Mouse (Mus musculus) CH12.LX (cell line): ENCODE measurements around the gene Cant1. TPM values are rescaled to one million over a fixed set of nuclear protein-coding genes. Genes with fewer than 3 reads are reported as not detected.

ENCODE experiments used
- DNase-seq: peaks from one replicate; pipeline ENCODE4 v3.0.0-alpha.2; 2013; ENCODE audit errors: extremely low read depth
- H3K27ac ChIP-seq: 2 replicates; pipeline ENCODE4 v1.5.1; 2012; ENCODE audit warnings: low read depth, mild to moderate bottlenecking, control low read depth, moderate library complexity; ENCODE audit not compliant: insufficient read depth
- H3K27me3 ChIP-seq: replicated peaks from 2 replicates; pipeline ENCODE3; 2012; ENCODE audit warnings: inconsistent platforms
- H3K36me3 ChIP-seq, 2 experiments: replicated peaks in 1 of 2; 2 replicates each; pipeline versions ENCODE3 to v1.6.1; 2012; ENCODE audit warnings: inconsistent platforms in 1 of 2, low read length in 1 of 2, mild to moderate bottlenecking in 1 of 2, mixed read lengths in 1 of 2, moderate library complexity in 1 of 2; ENCODE audit not compliant: control insufficient read depth in 1 of 2, insufficient read depth in 1 of 2
- H3K4me1 ChIP-seq, 2 experiments: 2 replicates each; pipeline ENCODE4 v1.6.1; 2012; ENCODE audit warnings: inconsistent platforms in 1 of 2, moderate library complexity in 1 of 2; ENCODE audit not compliant: insufficient read depth in 2 of 2, control insufficient read depth in 1 of 2
- H3K4me2 ChIP-seq: 2 replicates; pipeline ENCODE4 v1.6.1; 2012; ENCODE audit warnings: low read depth, mild to moderate bottlenecking, control low read depth; ENCODE audit not compliant: poor library complexity, insufficient read depth, severe bottlenecking
- H3K4me3 ChIP-seq, 3 experiments: fragments of 150-350 bp in 1 of 3; sonication (generic) in 1 of 3; replicated peaks in 1 of 3; 2 replicates each; pipeline versions ENCODE3 to v1.5.1; 2011 to 2012; ENCODE audit warnings: low read depth in 2 of 3, low read length in 2 of 3, mild to moderate bottlenecking in 2 of 3, moderate library complexity in 2 of 3, control low read depth in 1 of 3, improper control_type of control experiment in 1 of 3, inconsistent platforms in 1 of 3, mixed read lengths in 1 of 3; ENCODE audit not compliant: poor library complexity in 1 of 3
- H3K79me2 ChIP-seq: replicated peaks from 2 replicates; pipeline ENCODE4 v1.6.1; 2012; ENCODE audit warnings: mild to moderate bottlenecking, moderate library complexity; ENCODE audit not compliant: control insufficient read depth, poor library complexity, insufficient read depth, severe bottlenecking; ENCODE audit errors: extremely low read depth
- H3K9ac ChIP-seq: 2 replicates; pipeline ENCODE4 v1.6.1; 2012; ENCODE audit warnings: low read depth, mild to moderate bottlenecking, control low read depth, moderate library complexity; ENCODE audit not compliant: insufficient read depth
- H3K9me3 ChIP-seq: replicated peaks from 2 replicates; pipeline ENCODE3; 2012; ENCODE audit warnings: low read length, inconsistent platforms, mixed read lengths
- BHLHE40 ChIP-seq: IDR thresholded peaks from 2 replicates; pipeline ENCODE4 v1.6.1; 2011; ENCODE audit warnings: mild to moderate bottlenecking, low read depth, low read length, improper control_type of control experiment
- CHD1 ChIP-seq: IDR thresholded peaks from 2 replicates; pipeline ENCODE4 v1.6.1; 2012; ENCODE audit warnings: low read depth, low read length, improper control_type of control experiment, inconsistent platforms
- CHD2 ChIP-seq: IDR thresholded peaks from 2 replicates; pipeline ENCODE4 v1.6.1; 2011; ENCODE audit warnings: low read length, improper control_type of control experiment
- CTCF ChIP-seq, 2 experiments: IDR thresholded peaks in 1 of 2; conservative IDR thresholded peaks in 1 of 2; 2 replicates each; pipeline ENCODE4 v1.5.1; 2011 to 2012; ENCODE audit warnings: low read depth in 2 of 2, low read length in 2 of 2, improper control_type of control experiment in 1 of 2, inconsistent platforms in 1 of 2, mild to moderate bottlenecking in 1 of 2, moderate library complexity in 1 of 2
- ELF1 ChIP-seq: IDR thresholded peaks from 2 replicates; pipeline ENCODE4 v1.6.1; 2014; ENCODE audit warnings: low read depth, mild to moderate bottlenecking, inconsistent platforms, low read length, improper control_type of control experiment
- ETS1 ChIP-seq: conservative IDR thresholded peaks from 2 replicates; pipeline ENCODE4 v1.6.1; 2012; ENCODE audit warnings: low read depth, mild to moderate bottlenecking, inconsistent platforms, low read length, improper control_type of control experiment, moderate library complexity
- GABPA ChIP-seq: IDR thresholded peaks from 2 replicates; pipeline ENCODE4 v1.6.1; 2012; ENCODE audit warnings: low read depth, low read length, improper control_type of control experiment, inconsistent platforms; ENCODE audit not compliant: insufficient replicate concordance
- HCFC1 ChIP-seq: IDR thresholded peaks from 2 replicates; pipeline ENCODE4 v1.6.1; 2012; ENCODE audit warnings: low read depth, mild to moderate bottlenecking, inconsistent platforms, low read length, improper control_type of control experiment
- IRF4 ChIP-seq: IDR thresholded peaks from 2 replicates; pipeline ENCODE4 v1.6.1; 2014; ENCODE audit warnings: low read depth, mild to moderate bottlenecking, inconsistent platforms, low read length, improper control_type of control experiment
- JUN ChIP-seq: IDR thresholded peaks from 2 replicates; pipeline ENCODE4 v1.6.1; 2011; ENCODE audit warnings: low read depth, mild to moderate bottlenecking, low read length, improper control_type of control experiment, moderate library complexity; ENCODE audit not compliant: insufficient read depth
- JUND ChIP-seq: conservative IDR thresholded peaks from 2 replicates; pipeline ENCODE4 v1.6.1; 2011; ENCODE audit warnings: low read depth, low read length, improper control_type of control experiment
- KAT2A ChIP-seq: IDR thresholded peaks from 2 replicates; pipeline ENCODE4 v1.6.1; 2012; ENCODE audit warnings: low read length, improper control_type of control experiment, inconsistent platforms; ENCODE audit not compliant: insufficient replicate concordance
- MAFK ChIP-seq: IDR thresholded peaks from 2 replicates; pipeline ENCODE4 v1.6.1; 2011; ENCODE audit warnings: low read length, improper control_type of control experiment; ENCODE audit not compliant: insufficient replicate concordance
- MAX ChIP-seq: IDR thresholded peaks from 2 replicates; pipeline ENCODE4 v1.6.1; 2011; ENCODE audit warnings: low read length, improper control_type of control experiment
- MAZ ChIP-seq: IDR thresholded peaks from 2 replicates; pipeline ENCODE4 v1.6.1; 2012; ENCODE audit warnings: low read depth, mild to moderate bottlenecking, inconsistent platforms, low read length, improper control_type of control experiment, moderate library complexity
- MEF2A ChIP-seq: IDR thresholded peaks from 2 replicates; pipeline ENCODE4 v1.6.1; 2014; ENCODE audit warnings: low read depth, mild to moderate bottlenecking, inconsistent platforms, low read length, improper control_type of control experiment, borderline replicate concordance
- MYC ChIP-seq: IDR thresholded peaks from 2 replicates; pipeline ENCODE4 v1.6.1; 2011; ENCODE audit warnings: low read depth, mild to moderate bottlenecking, improper control_type of control experiment, low read length
- PAX5 ChIP-seq: IDR thresholded peaks from 2 replicates; pipeline ENCODE4 v1.6.1; 2012; ENCODE audit warnings: low read length, inconsistent platforms, mixed read lengths
- POLR2A ChIP-seq: IDR thresholded peaks from 2 replicates; pipeline ENCODE4 v1.6.1; 2011; ENCODE audit warnings: low read depth, mild to moderate bottlenecking, improper control_type of control experiment, low read length
- RAD21 ChIP-seq: IDR thresholded peaks from 2 replicates; pipeline ENCODE4 v1.6.1; 2011; ENCODE audit warnings: low read depth, mild to moderate bottlenecking, low read length, improper control_type of control experiment, moderate library complexity
- RCOR1 ChIP-seq: conservative IDR thresholded peaks from 2 replicates; pipeline ENCODE4 v1.6.1; 2012; ENCODE audit warnings: low read depth, mild to moderate bottlenecking, inconsistent platforms, low read length, improper control_type of control experiment
- SIN3A ChIP-seq: IDR thresholded peaks from 2 replicates; pipeline ENCODE4 v1.6.1; 2012; ENCODE audit warnings: low read length, improper control_type of control experiment, inconsistent platforms
- SMC3 ChIP-seq: IDR thresholded peaks from 2 replicates; pipeline ENCODE4 v1.6.1; 2011; ENCODE audit warnings: low read depth, low read length, improper control_type of control experiment
- TBP ChIP-seq: conservative IDR thresholded peaks from 2 replicates; pipeline ENCODE4 v1.6.1; 2011; ENCODE audit warnings: low read depth, low read length, improper control_type of control experiment
- TCF12 ChIP-seq: IDR thresholded peaks from 2 replicates; pipeline ENCODE4 v1.6.1; 2014; ENCODE audit warnings: low read depth, mild to moderate bottlenecking, inconsistent platforms, low read length, improper control_type of control experiment
- USF1 ChIP-seq: IDR thresholded peaks from 2 replicates; pipeline ENCODE4 v1.6.1; 2014; ENCODE audit warnings: low read depth, mild to moderate bottlenecking, inconsistent platforms, low read length, improper control_type of control experiment
- USF2 ChIP-seq: conservative IDR thresholded peaks from 2 replicates; pipeline ENCODE4 v1.6.1; 2011; ENCODE audit warnings: low read depth, low read length, improper control_type of control experiment
- ZMIZ1 ChIP-seq: IDR thresholded peaks from 2 replicates; pipeline ENCODE4 v1.6.1; 2012; ENCODE audit warnings: low read depth, mild to moderate bottlenecking, inconsistent platforms, low read length, improper control_type of control experiment
- ZNF384 ChIP-seq: IDR thresholded peaks from 2 replicates; pipeline ENCODE4 v1.6.1; 2012; ENCODE audit warnings: low read depth, low read length, improper control_type of control experiment, inconsistent platforms
- dilution Hi-C: fragments of 300-500 bp; cut with MboI; formaldehyde crosslinking; loops from 2 replicates; pipeline ENCODE4 v1.14.3; 2020; ENCODE audit warnings: low sequenced_read_pairs; ENCODE audit not compliant: extremely low pct_unique_long_range_greater_than_20kb, extremely low pct_ligation_motif_present
- in situ Hi-C: fragments of 300-500 bp; cut with MboI; formaldehyde crosslinking; loops from 3 replicates; pipeline ENCODE4 v1.14.3; 2019; ENCODE audit warnings: low sequenced_read_pairs, low pct_ligation_motif_present, low pct_unique_long_range_greater_than_20kb, mixed read lengths
- polyA plus RNA-seq: library from polyadenylated mRNA; unstranded; fragments of >175 nt; gene quantifications from 2 replicates; pipeline ENCODE4 v1.2.1, GENCODE M21; 2012; ENCODE audit warnings: low read depth; ENCODE audit not compliant: insufficient read length
- total RNA-seq, 2 experiments: library from RNA; depleted of rRNA; stranded (reverse); fragments of 300-350 nt in 1 of 2; fragments of >200 nt in 1 of 2; gene quantifications; 2 replicates each; pipeline ENCODE4 v1.2.3; 2012 to 2014

Gene Cant1
- total and polyA plus RNA-seq, 3 experiments, result 28.8 to 40.2 (median 31.2) TPM

- H3K4me1 ChIP-seq, result peaks cover 14 to 22% of the 10 kb centered on the region in 2 experiments
- H3K9ac ChIP-seq, result no peak overlapping the region
- dilution Hi-C loops, result no loop called here
- H3K79me2 ChIP-seq, result no peaks in the 10 kb centered on the region
- TF ChIP-seq ZMIZ1 (no peak), PAX5 (no peak), MYC (peak; percentile 65; the same call in 1 of the 2 replicates), POLR2A (no peak), RCOR1 (no peak), RAD21 (peak; percentile 66), MEF2A (no peak), SIN3A (no peak), HCFC1 (no peak), TBP (no peak), SMC3 (peak; percentile 53), CHD1 (no peak), CTCF (conservative IDR thresholded peaks at IDR 0.05 in 1 of 2, IDR thresholded peaks at IDR 0.05 in 1 of 2; ENCODE audit: low read depth in 2 of 2, low read length in 2 of 2) (peak; percentile 53 to 68), JUN (no peak), ETS1 (no peak), CHD2 (no peak), IRF4 (no peak), GABPA (no peak)
- H3K9me3 ChIP-seq, result peaks cover 5% of the 10 kb centered on the region
- H3K4me2 ChIP-seq, result no peak overlapping the region
- no peak overlapping the region for H3K27ac ChIP-seq
- no peaks in the 10 kb centered on the region for H3K36me3 ChIP-seq
- in situ Hi-C loops, result no loop called here
- H3K4me3 ChIP-seq, result no peak overlapping the region
- DNase-seq, result peak; percentile 55
- H3K27me3 ChIP-seq, result peaks cover 56% of the 10 kb centered on the region
Observed at GRCm38 (mm10) chr11:118368330-118368729, 50.6 kb downstream of the Cant1 start.

- H3K79me2 ChIP-seq, result no peaks in the 10 kb centered on the region
- no peaks in the 10 kb centered on the region for H3K36me3 ChIP-seq
- dilution Hi-C loops (no loop called here), in situ Hi-C loops (no loop called here)
- DNase-seq, result no peak
- TF ChIP-seq ZNF384, result no peak
- TF ChIP-seq RCOR1, result no peak
- TF ChIP-seq IRF4, result no peak
- no peak for TF ChIP-seq TCF12
- TF ChIP-seq KAT2A, result no peak
- TF ChIP-seq CTCF (conservative IDR thresholded peaks at IDR 0.05 in 1 of 2, IDR thresholded peaks at IDR 0.05 in 1 of 2; ENCODE audit: low read depth in 2 of 2, low read length in 2 of 2), result no peak
- no peak for TF ChIP-seq MAX
- TF ChIP-seq ELF1, result no peak
- no peak for TF ChIP-seq USF2
- TF ChIP-seq BHLHE40, result no peak
- TF ChIP-seq JUND, result no peak
- TF ChIP-seq SMC3, result no peak
- TF ChIP-seq MAFK, result no peak
- TF ChIP-seq USF1, result no peak
- no peak for TF ChIP-seq MAZ
- peaks cover 23 to 34% of the 10 kb centered on the region in 2 experiments for H3K4me1 ChIP-seq
- H3K4me2 ChIP-seq, result no peak overlapping the region
- H3K27ac ChIP-seq, result no peak overlapping the region
- H3K9me3 ChIP-seq, result peaks cover 5% of the 10 kb centered on the region
- no peak overlapping the region for H3K4me3 ChIP-seq
- H3K27me3 ChIP-seq, result peaks cover 50% of the 10 kb centered on the region
- no peak overlapping the region for H3K9ac ChIP-seq
Observed at GRCm38 (mm10) chr11:118366559-118366958, 52.3 kb downstream of the Cant1 start.
